Mouse (Mus musculus): ENCODE data around the gene Slc9a2.
"Not testable (repeated sequence)": the region's sequence is repeated elsewhere in the genome, so short reads cannot be mapped to it uniquely, and the experiment has no call there.

Slc9a2 gene

DNA sequence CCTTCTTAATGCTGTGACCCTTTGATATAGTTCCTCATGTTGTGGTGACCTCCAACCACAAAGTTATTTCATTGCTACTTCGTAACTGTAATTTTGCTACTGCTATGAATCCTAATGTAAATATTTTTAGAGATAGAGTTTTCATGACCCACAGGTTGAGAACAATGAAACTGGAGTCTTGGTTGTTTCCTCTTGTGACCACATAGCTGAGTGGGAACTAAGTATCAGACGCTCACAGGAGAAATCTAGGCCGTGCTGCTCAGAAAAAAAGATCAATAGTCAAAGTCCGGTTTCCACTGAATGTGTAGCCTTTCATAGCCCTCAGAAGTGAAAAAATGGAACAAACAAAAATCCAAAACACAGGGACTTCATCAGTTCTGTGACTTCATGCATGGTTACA lies 24.7 kb downstream of the Slc9a2 start:
- no peak for DNase-seq (ENCODE audit: low spot score in 2 of 2)

DNA sequence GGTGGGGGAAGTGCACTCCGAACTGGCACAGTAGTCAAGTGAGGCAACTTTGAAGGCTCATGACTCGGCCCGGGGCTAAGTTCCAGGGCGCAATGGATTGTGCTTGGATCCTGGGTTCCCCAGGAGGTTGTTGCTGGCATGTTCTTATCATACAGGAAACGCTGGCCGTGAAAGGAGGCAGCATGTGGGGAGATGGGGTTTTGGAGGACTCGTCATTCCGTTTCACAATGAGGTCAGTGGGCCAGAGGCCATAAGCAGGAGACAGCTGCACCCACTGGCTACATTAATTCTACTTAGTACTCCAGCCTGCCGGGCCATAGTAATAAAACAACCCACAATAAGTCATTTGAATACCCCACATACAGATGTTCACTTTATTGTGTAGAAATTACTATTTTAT lies 34.6 kb downstream of the Slc9a2 start:
- DNase-seq (ENCODE audit: low spot score in 2 of 2), result no peak

- DNase-seq (ENCODE audit: low spot score in 2 of 2), result no peak
Observed at GRCm38 (mm10) chr1:40726051-40726450, 45.7 kb downstream of the Slc9a2 start.

DNA sequence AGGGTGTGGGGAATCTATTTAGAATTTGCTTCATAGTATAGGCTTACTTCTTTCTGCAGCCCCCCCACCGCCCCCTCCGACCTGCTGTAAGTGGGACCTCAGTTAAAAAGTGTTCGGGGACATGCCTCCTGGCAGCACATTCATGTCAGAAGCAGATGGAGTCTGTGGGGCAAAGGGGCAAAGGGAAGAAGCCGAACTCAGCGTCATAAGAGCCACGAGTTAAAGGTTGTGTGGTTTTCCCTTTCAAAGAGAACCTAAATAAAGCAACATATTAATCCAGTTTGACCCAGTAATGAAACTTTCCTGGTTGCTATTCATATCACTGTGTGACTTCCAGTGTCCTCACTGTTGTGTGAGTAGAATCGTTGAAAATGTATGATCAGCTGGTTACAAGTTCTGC lies 47.0 kb downstream of the Slc9a2 start:
- no peak for DNase-seq (ENCODE audit: low spot score in 2 of 2)

DNA sequence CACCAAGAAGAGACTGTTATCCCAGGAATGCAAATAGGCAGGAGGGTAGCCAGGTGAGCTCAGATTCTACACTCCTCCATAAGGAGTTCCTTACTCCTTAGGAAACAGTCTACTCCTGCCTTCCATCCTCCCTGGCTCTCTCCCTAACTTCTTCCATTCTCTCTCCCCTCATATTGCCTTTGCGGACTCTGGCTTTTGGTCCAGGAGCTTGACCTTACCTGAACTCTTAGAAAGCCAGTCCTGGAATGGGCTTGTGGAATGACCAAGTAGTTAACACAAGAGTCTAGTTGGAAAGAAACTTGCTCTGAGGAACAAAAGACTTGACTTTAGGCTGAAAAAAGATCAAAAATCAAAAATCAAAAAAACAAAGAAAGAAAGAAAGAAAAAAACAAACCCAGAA lies 48.3 kb downstream of the Slc9a2 start:
- no peak for DNase-seq (ENCODE audit: low spot score in 2 of 2)

GRCm38 (mm10) chr1:40737671-40738070 lies 57.3 kb downstream of the Slc9a2 start:
- no peak for DNase-seq (ENCODE audit: low spot score in 2 of 2)

- DNase-seq (ENCODE audit: low spot score in 2 of 2), result not testable (repeated sequence)
Observed at GRCm38 (mm10) chr1:40738246-40738645, 57.9 kb downstream of the Slc9a2 start.

- no peak for DNase-seq (ENCODE audit: low spot score in 2 of 2)
Observed at GRCm38 (mm10) chr1:40740739-40741138, 60.4 kb downstream of the Slc9a2 start.

- DNase-seq (ENCODE audit: low spot score in 2 of 2), result no peak
Observed at GRCm38 (mm10) chr1:40746089-40746488, 65.7 kb downstream of the Slc9a2 start.

- no peak for DNase-seq (ENCODE audit: low spot score in 2 of 2)
Observed at GRCm38 (mm10) chr1:40759751-40760445, 79.5 kb downstream of the Slc9a2 start.

DNA sequence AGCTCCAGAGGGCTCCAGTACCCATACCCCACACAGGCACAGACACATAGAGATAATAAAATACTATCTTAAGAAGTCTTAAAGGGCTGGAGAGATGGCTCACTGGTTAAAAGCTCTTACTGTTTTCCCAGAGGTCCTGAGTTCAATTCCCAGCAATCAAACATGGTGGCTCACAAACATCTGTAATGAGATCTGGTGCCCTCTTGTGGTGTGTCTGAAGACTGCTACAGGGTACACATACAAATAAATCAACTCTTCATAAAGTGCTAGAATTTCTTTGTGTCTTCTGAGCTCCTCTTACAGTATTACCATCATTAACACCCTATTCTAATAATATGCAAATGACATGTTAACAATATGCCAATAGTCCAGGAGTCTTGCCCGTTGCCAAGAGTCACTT lies 83.7 kb downstream of the Slc9a2 start:
- no peak for DNase-seq (ENCODE audit: low spot score in 2 of 2)

- DNase-seq (ENCODE audit: low spot score in 2 of 2), result no peak
Observed at GRCm38 (mm10) chr1:40764701-40765275, 84.4 kb downstream of the Slc9a2 start.

- DNase-seq (ENCODE audit: low spot score in 2 of 2), result no peak
Observed at GRCm38 (mm10) chr1:40765521-40765920, 85.1 kb downstream of the Slc9a2 start.

DNA sequence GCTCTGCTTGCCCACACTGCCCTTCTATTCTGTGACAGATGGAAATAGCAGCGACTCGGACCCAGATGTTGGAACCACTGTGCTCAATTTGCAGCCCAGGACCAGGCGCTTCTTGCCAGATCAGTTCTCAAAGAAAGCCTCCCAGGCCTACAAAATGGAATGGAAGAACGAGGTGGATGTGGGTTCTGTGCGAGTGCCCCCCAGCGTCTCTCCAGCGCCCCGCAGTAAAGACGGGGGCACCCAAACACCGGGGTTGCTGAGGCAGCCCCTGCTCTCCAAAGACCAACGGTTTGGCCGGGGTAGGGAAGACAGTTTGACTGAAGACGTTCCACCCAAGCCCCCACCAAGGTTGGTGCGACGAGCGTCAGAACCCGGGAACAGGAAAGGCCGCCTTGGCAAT lies 87.2 kb downstream of the Slc9a2 start:
- DNase-seq (ENCODE audit: low spot score in 2 of 2), result no peak

- DNase-seq (ENCODE audit: low spot score in 2 of 2), result peak; percentile 29 to 42
Observed at GRCm38 (mm10) chr1:40768606-40769005, 88.2 kb downstream of the Slc9a2 start.

DNA sequence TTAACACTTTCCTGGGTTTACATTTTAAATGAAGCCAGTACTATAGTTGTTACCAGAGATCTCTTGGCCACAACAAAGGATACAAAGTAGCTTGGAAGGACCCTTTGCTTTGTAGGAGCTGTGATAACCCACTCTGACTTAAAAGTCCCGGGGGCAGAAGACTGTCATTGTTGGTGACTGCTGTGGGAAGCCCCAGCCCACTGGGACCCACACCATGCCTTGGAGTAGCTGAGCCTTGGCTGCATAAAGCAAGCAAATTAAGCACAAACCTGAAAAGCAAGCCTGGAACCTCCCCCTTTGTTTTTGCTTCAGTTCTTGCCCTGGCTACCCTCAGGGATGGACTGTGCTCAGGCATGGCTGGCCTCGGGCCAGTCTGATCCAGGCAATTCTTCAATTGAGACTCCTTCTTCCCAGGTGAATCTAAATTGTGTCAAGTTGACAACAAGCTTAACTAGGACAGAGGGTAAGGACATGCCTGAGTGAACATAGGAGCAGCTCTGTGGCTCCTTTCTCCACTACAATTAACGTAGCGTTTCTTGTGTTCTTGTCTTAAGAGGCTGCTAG lies 89.0 kb downstream of the Slc9a2 start:
- no peak for DNase-seq (ENCODE audit: low spot score in 2 of 2)

GRCm38 (mm10) chr1:40771196-40771970 lies 91.0 kb downstream of the Slc9a2 start:
- DNase-seq (ENCODE audit: low spot score in 2 of 2), result no peak

- no peak for DNase-seq (ENCODE audit: low spot score in 2 of 2)
Observed at GRCm38 (mm10) chr1:40773234-40773633, 92.9 kb downstream of the Slc9a2 start.

DNA sequence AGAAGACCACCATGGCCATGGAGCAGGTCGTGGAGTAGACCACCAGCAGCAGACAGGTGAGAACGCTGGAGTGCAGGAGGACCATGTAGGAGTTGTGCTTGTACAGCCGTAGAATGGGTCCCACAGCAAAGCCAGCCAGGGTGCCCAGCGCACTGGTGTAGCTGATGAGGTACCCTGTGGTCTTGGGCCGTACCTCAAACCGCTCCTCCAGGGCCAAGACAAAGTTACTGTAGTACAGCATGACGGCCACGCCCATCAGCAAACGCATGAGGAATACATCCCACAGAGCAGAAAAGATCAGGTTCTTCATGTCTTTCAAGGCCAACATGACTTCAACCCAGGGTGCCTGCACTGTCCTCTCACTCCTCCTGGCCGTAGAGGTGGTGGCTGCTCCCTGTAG lies 93.7 kb downstream of the Slc9a2 start:
- DNase-seq (ENCODE audit: low spot score in 2 of 2), result no peak

DNA sequence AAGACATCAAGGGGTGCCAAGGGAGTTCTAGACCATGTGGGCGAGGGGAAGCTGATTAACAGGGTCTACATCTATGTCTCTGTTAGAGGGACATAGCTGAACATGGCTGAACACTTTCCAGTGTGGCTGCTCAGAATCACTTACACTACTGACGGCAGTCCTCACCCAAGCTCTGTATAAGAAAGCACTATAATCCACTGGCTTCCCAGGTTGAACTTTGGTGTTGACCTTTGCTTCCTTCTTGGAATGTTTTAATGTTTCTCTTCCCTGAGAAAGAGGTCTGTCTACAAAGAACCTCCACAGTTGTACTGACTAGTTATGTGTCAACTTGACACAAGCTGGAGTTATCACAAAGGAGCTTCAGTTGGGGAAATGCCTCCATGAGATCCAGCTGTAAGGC lies 95.7 kb downstream of the Slc9a2 start:
- DNase-seq (ENCODE audit: low spot score in 2 of 2), result no peak

DNA sequence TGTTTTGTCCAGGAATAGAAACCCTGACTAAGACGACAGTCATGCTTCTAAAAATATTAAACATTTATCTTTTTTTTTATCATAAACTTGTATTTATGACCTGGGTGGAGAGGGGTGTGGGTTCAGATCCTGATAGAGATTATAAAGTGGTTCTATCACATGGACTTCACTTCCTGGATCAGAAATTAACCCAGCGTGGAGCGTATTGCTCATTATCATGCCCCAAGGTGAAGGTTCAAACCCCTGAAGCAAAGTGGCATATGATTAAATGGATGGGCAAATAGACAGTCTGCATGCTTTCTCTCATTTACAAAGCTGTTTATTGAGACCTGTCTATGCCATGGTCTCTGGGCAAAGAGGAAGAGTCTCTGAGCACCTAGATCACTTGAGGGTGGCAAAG lies 96.4 kb downstream of the Slc9a2 start:
- no peak for DNase-seq (ENCODE audit: low spot score in 2 of 2)

DNA sequence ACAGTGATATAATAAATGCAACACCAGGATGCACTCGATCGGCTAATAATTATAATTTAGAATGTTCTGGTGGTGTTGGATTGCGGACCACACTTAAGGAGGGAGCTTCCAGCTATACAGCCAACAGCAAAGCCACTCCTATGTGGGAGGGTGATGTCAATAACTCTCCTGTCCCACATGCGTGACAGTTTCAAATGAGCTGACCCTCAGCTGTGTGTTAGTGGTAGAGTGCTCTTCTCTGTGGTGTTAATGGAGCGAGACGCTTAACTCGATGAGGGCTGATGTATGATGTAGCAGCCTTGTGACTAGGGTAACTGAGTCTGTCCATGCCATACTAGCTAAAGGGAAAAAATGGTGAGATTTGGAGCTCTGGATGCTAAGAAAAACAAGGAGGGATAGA lies 103.1 kb downstream of the Slc9a2 start:
- DNase-seq (ENCODE audit: low spot score in 2 of 2), result no peak

GRCm38 (mm10) chr1:40784306-40784705 lies 103.9 kb downstream of the Slc9a2 start:
- no peak for DNase-seq (ENCODE audit: low spot score in 2 of 2)
